Mouse (Mus musculus) forebrain, embryonic 15.5 days (tissue): ENCODE measurements at regions not wholly inside any gene's neighbourhood (a gene's known extent, or its start where the extent isn't known, plus 50 kb on each side); places are given as distances from the start of the nearest gene placed in this dataset.

ENCODE experiments used
- ATAC-seq: fragments of 200-750 bp; cut with Nextera tagmentation; replicated peaks from 2 replicates; pipeline ENCODE4 v1.8.0; 2017; ENCODE audit warnings: mild to moderate bottlenecking, moderate TSS enrichment, moderate library complexity
- H3K27ac ChIP-seq: fragments of 300-500 bp; sonication (generic); replicated peaks from 2 replicates; pipeline ENCODE4 v1.5.1; 2015; ENCODE audit warnings: mild to moderate bottlenecking, inconsistent platforms
- H3K27me3 ChIP-seq: fragments of 300-500 bp; sonication (generic); 2 replicates; pipeline ENCODE4 v1.6.1; 2015; ENCODE audit warnings: inconsistent platforms
- H3K36me3 ChIP-seq: fragments of 300-500 bp; sonication (generic); 2 replicates; pipeline ENCODE4 v1.6.1; 2015; ENCODE audit warnings: mild to moderate bottlenecking, inconsistent platforms
- H3K4me1 ChIP-seq: fragments of 300-500 bp; sonication (generic); 2 replicates; pipeline ENCODE4 v1.6.1; 2015; ENCODE audit warnings: inconsistent platforms
- H3K4me2 ChIP-seq: fragments of 300-500 bp; sonication (generic); replicated peaks from 2 replicates; pipeline ENCODE4 v1.6.1; 2015; ENCODE audit warnings: mild to moderate bottlenecking, inconsistent platforms
- H3K4me3 ChIP-seq: fragments of 300-500 bp; sonication (generic); 2 replicates; pipeline ENCODE4 v1.5.1; 2015; ENCODE audit warnings: mild to moderate bottlenecking, inconsistent platforms
- H3K9ac ChIP-seq: fragments of 300-500 bp; sonication (generic); replicated peaks from 2 replicates; pipeline ENCODE4 v1.6.1; 2015; ENCODE audit warnings: mild to moderate bottlenecking, inconsistent platforms
- H3K9me3 ChIP-seq: fragments of 300-500 bp; sonication (generic); 2 replicates; pipeline ENCODE4 v1.6.1; 2016; ENCODE audit warnings: inconsistent platforms
- WGBS: fragments of 180-500 bp; shearing (Covaris S2); methylation state at CpG from one replicate; pipeline ENCODE4 v1.1.7; 2015; ENCODE audit warnings: mixed read lengths; 5-methylcytosine and 5-hydroxymethylcytosine counted together

DNA sequence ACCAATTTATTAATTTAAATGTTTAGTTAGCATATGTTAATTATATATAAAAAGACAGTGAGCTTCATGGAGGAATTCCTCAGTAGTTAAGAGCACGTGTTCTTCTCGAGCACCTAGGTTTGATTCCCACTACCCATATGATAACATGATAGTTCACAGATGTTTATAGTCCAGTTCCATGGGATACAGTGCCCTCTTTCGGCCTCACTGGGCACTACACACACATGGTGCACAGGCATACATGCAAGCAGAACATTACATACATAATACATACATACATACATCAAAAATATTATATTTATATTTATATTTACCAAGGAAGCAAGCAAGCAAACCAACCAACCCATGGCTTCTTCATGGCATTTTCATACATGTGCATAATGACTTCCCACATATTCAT, 51.6 kb upstream of the Fam180a start:
- H3K27ac ChIP-seq = no peak overlapping the region
- H3K9me3 ChIP-seq = no peaks in the 10 kb centered on the region
- 84% methylated on average over 3 of the region's 3 CpGs for WGBS
- no peak overlapping the region for H3K4me2 ChIP-seq
- ATAC-seq = no peak
- no peaks in the 10 kb centered on the region for H3K36me3 ChIP-seq
- H3K27me3 ChIP-seq = no peaks in the 10 kb centered on the region
- no peaks in the 10 kb centered on the region for H3K4me1 ChIP-seq
- no peak overlapping the region for H3K9ac ChIP-seq
- H3K4me3 ChIP-seq = no peak overlapping the region

DNA sequence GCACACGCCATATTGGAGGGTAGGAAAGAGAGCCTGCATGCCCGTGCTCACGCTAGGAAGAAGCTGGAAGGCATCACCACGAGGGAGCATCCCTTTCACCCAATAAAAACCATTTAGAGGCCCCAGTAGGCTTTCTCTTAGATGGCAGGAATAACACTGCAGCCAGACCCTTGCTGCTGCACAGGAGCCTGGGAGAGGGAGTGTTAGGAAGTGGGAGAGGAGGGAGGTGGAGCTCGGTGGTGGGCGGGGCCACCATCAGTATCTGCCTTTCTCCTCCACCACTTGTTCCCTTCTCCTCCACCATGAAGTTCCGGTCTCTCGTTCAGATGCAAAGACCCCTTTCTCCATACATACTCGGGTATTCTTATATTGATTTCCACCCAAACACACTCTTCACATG, 50.6 kb upstream of the Fam180a start:
- no peak overlapping the region for H3K9ac ChIP-seq
- no peak for ATAC-seq
- H3K36me3 ChIP-seq = no peaks in the 10 kb centered on the region
- H3K4me3 ChIP-seq = no peak overlapping the region
- WGBS = 79% methylated on average over 9 of the region's 9 CpGs
- no peaks in the 10 kb centered on the region for H3K9me3 ChIP-seq
- H3K27ac ChIP-seq = no peak overlapping the region
- H3K4me2 ChIP-seq = no peak overlapping the region
- H3K4me1 ChIP-seq = no peaks in the 10 kb centered on the region
- no peaks in the 10 kb centered on the region for H3K27me3 ChIP-seq
